Mouse (Mus musculus) CH12.LX (cell line): ENCODE data around the gene Gse1. TPM values are rescaled to one million over a fixed set of nuclear protein-coding genes. Genes with fewer than 3 reads are reported as not detected.

Experiments
- DNase-seq: peaks from one replicate; pipeline ENCODE4 v3.0.0-alpha.2; 2013; ENCODE audit errors: extremely low read depth
- H3K27ac ChIP-seq: 2 replicates; pipeline ENCODE4 v1.5.1; 2012; ENCODE audit warnings: low read depth, mild to moderate bottlenecking, control low read depth, moderate library complexity; ENCODE audit not compliant: insufficient read depth
- H3K27me3 ChIP-seq: replicated peaks from 2 replicates; pipeline ENCODE3; 2012; ENCODE audit warnings: inconsistent platforms
- H3K36me3 ChIP-seq, 2 experiments: replicated peaks in 1 of 2; 2 replicates each; pipeline versions ENCODE3 to v1.6.1; 2012; ENCODE audit warnings: inconsistent platforms in 1 of 2, low read length in 1 of 2, mild to moderate bottlenecking in 1 of 2, mixed read lengths in 1 of 2, moderate library complexity in 1 of 2; ENCODE audit not compliant: control insufficient read depth in 1 of 2, insufficient read depth in 1 of 2
- H3K4me1 ChIP-seq, 2 experiments: 2 replicates each; pipeline ENCODE4 v1.6.1; 2012; ENCODE audit warnings: inconsistent platforms in 1 of 2, moderate library complexity in 1 of 2; ENCODE audit not compliant: insufficient read depth in 2 of 2, control insufficient read depth in 1 of 2
- H3K4me2 ChIP-seq: 2 replicates; pipeline ENCODE4 v1.6.1; 2012; ENCODE audit warnings: low read depth, mild to moderate bottlenecking, control low read depth; ENCODE audit not compliant: poor library complexity, insufficient read depth, severe bottlenecking
- H3K4me3 ChIP-seq, 3 experiments: fragments of 150-350 bp in 1 of 3; sonication (generic) in 1 of 3; replicated peaks in 1 of 3; 2 replicates each; pipeline versions ENCODE3 to v1.5.1; 2011 to 2012; ENCODE audit warnings: low read depth in 2 of 3, low read length in 2 of 3, mild to moderate bottlenecking in 2 of 3, moderate library complexity in 2 of 3, control low read depth in 1 of 3, improper control_type of control experiment in 1 of 3, inconsistent platforms in 1 of 3, mixed read lengths in 1 of 3; ENCODE audit not compliant: poor library complexity in 1 of 3
- H3K79me2 ChIP-seq: replicated peaks from 2 replicates; pipeline ENCODE4 v1.6.1; 2012; ENCODE audit warnings: mild to moderate bottlenecking, moderate library complexity; ENCODE audit not compliant: control insufficient read depth, poor library complexity, insufficient read depth, severe bottlenecking; ENCODE audit errors: extremely low read depth
- H3K9ac ChIP-seq: 2 replicates; pipeline ENCODE4 v1.6.1; 2012; ENCODE audit warnings: low read depth, mild to moderate bottlenecking, control low read depth, moderate library complexity; ENCODE audit not compliant: insufficient read depth
- H3K9me3 ChIP-seq: replicated peaks from 2 replicates; pipeline ENCODE3; 2012; ENCODE audit warnings: low read length, inconsistent platforms, mixed read lengths
- BHLHE40 ChIP-seq: IDR thresholded peaks from 2 replicates; pipeline ENCODE4 v1.6.1; 2011; ENCODE audit warnings: mild to moderate bottlenecking, low read depth, low read length, improper control_type of control experiment
- CHD1 ChIP-seq: IDR thresholded peaks from 2 replicates; pipeline ENCODE4 v1.6.1; 2012; ENCODE audit warnings: low read depth, low read length, improper control_type of control experiment, inconsistent platforms
- CTCF ChIP-seq, 2 experiments: IDR thresholded peaks in 1 of 2; conservative IDR thresholded peaks in 1 of 2; 2 replicates each; pipeline ENCODE4 v1.5.1; 2011 to 2012; ENCODE audit warnings: low read depth in 2 of 2, low read length in 2 of 2, improper control_type of control experiment in 1 of 2, inconsistent platforms in 1 of 2, mild to moderate bottlenecking in 1 of 2, moderate library complexity in 1 of 2
- E2F4 ChIP-seq: IDR thresholded peaks from 2 replicates; pipeline ENCODE4 v1.6.1; 2011; ENCODE audit warnings: low read depth, low read length, improper control_type of control experiment; ENCODE audit not compliant: insufficient replicate concordance
- EP300 ChIP-seq: IDR thresholded peaks from 2 replicates; pipeline ENCODE4 v1.6.1; 2011; ENCODE audit warnings: low read length, improper control_type of control experiment
- IRF4 ChIP-seq: IDR thresholded peaks from 2 replicates; pipeline ENCODE4 v1.6.1; 2014; ENCODE audit warnings: low read depth, mild to moderate bottlenecking, inconsistent platforms, low read length, improper control_type of control experiment
- JUN ChIP-seq: IDR thresholded peaks from 2 replicates; pipeline ENCODE4 v1.6.1; 2011; ENCODE audit warnings: low read depth, mild to moderate bottlenecking, low read length, improper control_type of control experiment, moderate library complexity; ENCODE audit not compliant: insufficient read depth
- JUND ChIP-seq: conservative IDR thresholded peaks from 2 replicates; pipeline ENCODE4 v1.6.1; 2011; ENCODE audit warnings: low read depth, low read length, improper control_type of control experiment
- MAFK ChIP-seq: IDR thresholded peaks from 2 replicates; pipeline ENCODE4 v1.6.1; 2011; ENCODE audit warnings: low read length, improper control_type of control experiment; ENCODE audit not compliant: insufficient replicate concordance
- MAX ChIP-seq: IDR thresholded peaks from 2 replicates; pipeline ENCODE4 v1.6.1; 2011; ENCODE audit warnings: low read length, improper control_type of control experiment
- MAZ ChIP-seq: IDR thresholded peaks from 2 replicates; pipeline ENCODE4 v1.6.1; 2012; ENCODE audit warnings: low read depth, mild to moderate bottlenecking, inconsistent platforms, low read length, improper control_type of control experiment, moderate library complexity
- MYC ChIP-seq: IDR thresholded peaks from 2 replicates; pipeline ENCODE4 v1.6.1; 2011; ENCODE audit warnings: low read depth, mild to moderate bottlenecking, improper control_type of control experiment, low read length
- NELFE ChIP-seq: IDR thresholded peaks from 2 replicates; pipeline ENCODE4 v1.6.1; 2011; ENCODE audit warnings: low read depth, low read length, improper control_type of control experiment
- NRF1 ChIP-seq: IDR thresholded peaks from 2 replicates; pipeline ENCODE4 v1.6.1; 2014; ENCODE audit warnings: low read depth, mild to moderate bottlenecking, inconsistent platforms, low read length, improper control_type of control experiment, moderate library complexity
- POLR2AphosphoS2 ChIP-seq: IDR thresholded peaks from 2 replicates; pipeline ENCODE4 v1.6.1; 2011; ENCODE audit warnings: low read depth, low read length, improper control_type of control experiment
- SIN3A ChIP-seq: IDR thresholded peaks from 2 replicates; pipeline ENCODE4 v1.6.1; 2012; ENCODE audit warnings: low read length, improper control_type of control experiment, inconsistent platforms
- TCF12 ChIP-seq: IDR thresholded peaks from 2 replicates; pipeline ENCODE4 v1.6.1; 2014; ENCODE audit warnings: low read depth, mild to moderate bottlenecking, inconsistent platforms, low read length, improper control_type of control experiment
- USF1 ChIP-seq: IDR thresholded peaks from 2 replicates; pipeline ENCODE4 v1.6.1; 2014; ENCODE audit warnings: low read depth, mild to moderate bottlenecking, inconsistent platforms, low read length, improper control_type of control experiment
- USF2 ChIP-seq: conservative IDR thresholded peaks from 2 replicates; pipeline ENCODE4 v1.6.1; 2011; ENCODE audit warnings: low read depth, low read length, improper control_type of control experiment
- dilution Hi-C: fragments of 300-500 bp; cut with MboI; formaldehyde crosslinking; loops from 2 replicates; pipeline ENCODE4 v1.14.3; 2020; ENCODE audit warnings: low sequenced_read_pairs; ENCODE audit not compliant: extremely low pct_unique_long_range_greater_than_20kb, extremely low pct_ligation_motif_present
- in situ Hi-C: fragments of 300-500 bp; cut with MboI; formaldehyde crosslinking; loops from 3 replicates; pipeline ENCODE4 v1.14.3; 2019; ENCODE audit warnings: low sequenced_read_pairs, low pct_ligation_motif_present, low pct_unique_long_range_greater_than_20kb, mixed read lengths
- polyA plus RNA-seq: library from polyadenylated mRNA; unstranded; fragments of >175 nt; gene quantifications from 2 replicates; pipeline ENCODE4 v1.2.1, GENCODE M21; 2012; ENCODE audit warnings: low read depth; ENCODE audit not compliant: insufficient read length
- total RNA-seq, 2 experiments: library from RNA; depleted of rRNA; stranded (reverse); fragments of 300-350 nt in 1 of 2; fragments of >200 nt in 1 of 2; gene quantifications; 2 replicates each; pipeline ENCODE4 v1.2.3; 2012 to 2014

The Gse1 gene
- total and polyA plus RNA-seq, 3 experiments: 1.3 to 9.8 (median 8.5) TPM

DNA sequence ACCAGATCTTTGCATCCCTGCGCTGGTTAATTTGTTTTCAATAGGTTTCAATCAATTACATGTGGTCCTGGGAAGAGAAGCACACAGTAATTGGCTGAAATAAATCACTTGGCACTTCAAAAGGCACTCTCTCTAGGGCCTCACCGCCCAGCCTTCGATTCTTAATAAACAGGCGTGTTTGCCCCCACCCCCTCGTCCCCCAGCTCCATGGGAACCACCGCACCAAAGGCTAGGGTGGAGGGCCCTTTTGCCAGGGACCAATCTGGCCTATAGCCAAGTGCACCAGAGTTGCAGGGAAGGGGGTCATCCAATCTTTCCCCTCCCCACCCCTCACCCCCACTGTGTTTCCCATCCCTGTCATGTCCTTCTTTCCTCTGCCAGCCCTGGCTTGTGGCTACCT lies 219.9 kb downstream of the Gse1 start:
- Histone ChIP-seq H3K36me3 (no peaks in the 10 kb centered on the region), H3K79me2 (no peaks in the 10 kb centered on the region), H3K27me3 (peaks cover 3% of the 10 kb centered on the region), H3K9ac (no peak overlapping the region), H3K9me3 (no peaks in the 10 kb centered on the region), H3K27ac (no peak overlapping the region), H3K4me2 (no peak overlapping the region), H3K4me1 (peaks cover 21 to 26% of the 10 kb centered on the region in 2 experiments), H3K4me3 (no peak overlapping the region)
- dilution Hi-C loops (no loop called here), in situ Hi-C loops (no loop called here)
- TF ChIP-seq CTCF (conservative IDR thresholded peaks at IDR 0.05 in 1 of 2, IDR thresholded peaks at IDR 0.05 in 1 of 2; ENCODE audit: low read depth in 2 of 2, low read length in 2 of 2): no peak
- no peak for TF ChIP-seq NRF1
- no peak for TF ChIP-seq MAFK
- no peak for TF ChIP-seq SIN3A
- TF ChIP-seq EP300: no peak
- no peak for TF ChIP-seq CHD1
- no peak for TF ChIP-seq JUND
- TF ChIP-seq BHLHE40: no peak
- TF ChIP-seq E2F4: no peak
- TF ChIP-seq POLR2AphosphoS2: no peak
- TF ChIP-seq MYC: no peak
- no peak for TF ChIP-seq MAZ
- no peak for TF ChIP-seq USF1
- DNase-seq: no peak

- H3K27me3 ChIP-seq: peaks cover 3% of the 10 kb centered on the region
- H3K9me3 ChIP-seq: no peaks in the 10 kb centered on the region
- no peak overlapping the region for H3K9ac ChIP-seq
- no peaks in the 10 kb centered on the region for H3K79me2 ChIP-seq
- no peak for DNase-seq
- peaks cover 21 to 25% of the 10 kb centered on the region in 2 experiments for H3K4me1 ChIP-seq
- H3K36me3 ChIP-seq: no peaks in the 10 kb centered on the region
- no peak overlapping the region for H3K27ac ChIP-seq
- in situ Hi-C loops (no loop called here), dilution Hi-C loops (no loop called here)
- no peak for TF ChIP-seq JUN
- TF ChIP-seq USF2: no peak
- no peak for TF ChIP-seq MYC
- no peak for TF ChIP-seq EP300
- TF ChIP-seq BHLHE40: no peak
- no peak for TF ChIP-seq IRF4
- TF ChIP-seq MAFK: no peak
- no peak for TF ChIP-seq TCF12
- TF ChIP-seq USF1: no peak
- no peak for TF ChIP-seq NELFE
- TF ChIP-seq MAX: no peak
- H3K4me3 ChIP-seq: no peak overlapping the region
- no peak overlapping the region for H3K4me2 ChIP-seq
These were observed 220.9 kb downstream of the Gse1 start for GRCm38 (mm10) chr8:120449139-120449538.
